Mouse (Mus musculus): ENCODE measurements around the gene Adgrg3.

Gene Adgrg3

DNA sequence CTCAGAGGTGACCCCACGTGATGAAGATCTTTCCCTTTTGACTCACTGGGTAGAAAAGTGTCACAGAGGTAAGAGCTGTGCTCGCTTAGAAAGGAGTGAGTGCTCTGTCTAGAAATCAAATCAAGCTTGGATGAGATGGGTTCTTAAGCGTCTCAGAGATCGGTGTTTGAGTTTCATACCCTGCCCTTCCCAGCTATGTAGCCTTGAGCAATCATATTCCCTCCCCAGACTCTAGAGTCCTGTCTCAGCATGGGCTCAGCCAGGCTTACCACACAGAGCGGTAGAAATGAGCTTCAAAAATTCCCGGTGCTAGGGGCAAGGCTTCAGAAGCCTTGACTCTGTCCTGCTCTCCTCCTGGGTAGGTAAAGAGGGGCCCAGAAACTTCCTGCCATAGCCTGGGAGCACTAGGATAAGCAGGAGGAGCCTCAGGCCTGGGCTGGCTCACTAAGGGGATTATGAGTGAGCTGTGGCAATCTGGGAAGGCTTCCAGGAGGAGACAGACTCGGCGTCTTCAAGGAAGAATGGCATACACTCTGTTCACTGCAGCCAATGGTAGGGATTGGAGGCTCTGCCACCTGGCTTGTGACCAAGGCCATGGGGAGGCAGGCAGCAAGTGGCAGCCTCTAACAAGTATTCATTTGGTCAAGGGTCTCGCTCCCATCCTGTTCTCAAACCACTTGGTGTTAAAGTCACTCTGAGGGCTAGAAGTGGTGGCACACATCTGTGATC, 24.3 kb upstream of the Adgrg3 start:
- no peak for DNase-seq (ENCODE audit: low read depth, low spot score)

DNA sequence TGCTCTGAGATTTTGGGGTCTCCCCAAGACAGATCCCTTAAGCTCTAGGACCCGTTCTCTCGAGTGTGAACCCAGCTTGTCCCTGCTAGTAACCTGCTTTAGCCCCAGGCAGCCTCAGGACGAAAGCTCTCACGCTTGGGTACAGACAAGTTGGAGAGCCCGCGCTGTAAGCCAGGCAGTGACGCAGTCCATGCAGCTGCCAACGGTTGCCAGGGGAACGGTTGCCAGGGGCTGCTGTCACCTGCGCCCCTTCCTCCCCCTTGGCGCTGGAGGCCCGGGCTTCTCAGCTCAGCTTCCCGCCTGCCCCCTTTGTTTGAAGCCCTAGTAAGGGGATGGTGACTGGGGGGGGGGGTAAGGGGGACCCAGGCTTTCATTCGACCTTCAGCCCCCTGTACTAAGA, 23.5 kb upstream of the Adgrg3 start:
- no peak for DNase-seq (ENCODE audit: low read depth, low spot score)

DNA sequence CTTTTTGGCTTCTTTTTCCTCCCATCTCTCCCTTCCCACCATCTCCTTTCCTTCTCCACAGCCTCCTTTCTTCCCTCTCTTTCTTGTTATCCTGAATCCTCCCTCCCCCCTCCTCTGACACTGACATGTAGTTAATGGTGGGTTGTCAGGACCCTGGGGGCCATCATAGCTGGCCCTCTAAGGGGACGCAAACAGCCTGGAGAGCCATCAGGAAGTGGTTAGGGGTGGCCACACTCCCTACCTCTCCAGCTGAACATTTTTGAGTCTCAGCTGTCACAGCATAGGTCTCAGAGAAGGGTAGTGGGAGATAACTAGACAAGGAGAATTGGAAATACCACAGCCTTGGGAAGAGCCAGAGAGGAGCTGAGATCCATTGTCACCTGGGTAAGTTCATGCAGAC, 23.0 kb upstream of the Adgrg3 start:
- DNase-seq (ENCODE audit: low read depth, low spot score): no peak

DNA sequence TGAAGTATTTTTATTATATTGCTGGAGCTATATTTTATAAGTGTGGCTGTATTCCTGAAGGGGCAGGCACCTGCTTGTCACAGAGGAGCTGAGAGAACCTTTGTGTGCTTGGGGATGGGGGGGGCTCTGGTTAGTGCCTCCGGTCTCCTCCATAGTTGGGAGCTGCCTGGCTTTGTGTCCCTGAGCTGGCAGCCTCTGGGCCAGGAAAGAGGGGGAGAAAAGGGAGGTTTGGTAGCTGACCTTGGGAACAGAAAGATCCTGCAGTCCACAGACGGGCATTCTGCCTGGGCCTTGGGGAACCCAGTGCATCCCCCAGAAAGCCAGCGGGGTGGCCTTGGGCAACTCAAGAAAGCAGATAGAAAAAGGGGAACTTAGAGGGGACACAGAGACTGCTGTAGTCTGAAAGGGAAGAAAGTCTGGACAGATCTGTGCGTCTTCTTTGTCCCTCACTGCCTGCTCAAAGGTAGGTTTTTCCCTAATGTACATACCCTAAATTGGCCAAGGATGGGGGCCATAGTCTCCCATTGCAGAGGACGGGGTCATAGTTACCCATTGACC, 22.1 kb upstream of the Adgrg3 start:
- no peak for DNase-seq (ENCODE audit: low read depth, low spot score)

DNA sequence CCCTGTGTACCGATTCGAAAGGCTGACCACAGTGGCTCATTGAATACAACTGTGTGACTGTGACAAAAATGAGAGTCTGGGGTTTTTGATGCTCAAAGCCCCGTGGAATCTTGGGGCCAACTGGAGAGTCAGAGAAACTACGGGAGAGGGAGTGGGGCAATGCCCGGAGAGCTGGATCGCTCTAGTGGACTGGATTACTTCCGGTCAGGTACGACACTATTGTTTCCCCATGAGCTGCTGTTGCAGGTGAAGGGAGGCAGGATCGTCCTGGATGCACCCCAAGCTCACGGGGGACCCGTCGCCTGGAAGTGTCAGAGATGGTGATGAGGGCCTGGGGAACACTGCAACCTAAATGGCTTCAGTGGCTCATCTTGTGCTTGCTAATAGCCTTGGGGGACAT, 21.5 kb upstream of the Adgrg3 start:
- DNase-seq (ENCODE audit: low read depth, low spot score): no peak

DNA sequence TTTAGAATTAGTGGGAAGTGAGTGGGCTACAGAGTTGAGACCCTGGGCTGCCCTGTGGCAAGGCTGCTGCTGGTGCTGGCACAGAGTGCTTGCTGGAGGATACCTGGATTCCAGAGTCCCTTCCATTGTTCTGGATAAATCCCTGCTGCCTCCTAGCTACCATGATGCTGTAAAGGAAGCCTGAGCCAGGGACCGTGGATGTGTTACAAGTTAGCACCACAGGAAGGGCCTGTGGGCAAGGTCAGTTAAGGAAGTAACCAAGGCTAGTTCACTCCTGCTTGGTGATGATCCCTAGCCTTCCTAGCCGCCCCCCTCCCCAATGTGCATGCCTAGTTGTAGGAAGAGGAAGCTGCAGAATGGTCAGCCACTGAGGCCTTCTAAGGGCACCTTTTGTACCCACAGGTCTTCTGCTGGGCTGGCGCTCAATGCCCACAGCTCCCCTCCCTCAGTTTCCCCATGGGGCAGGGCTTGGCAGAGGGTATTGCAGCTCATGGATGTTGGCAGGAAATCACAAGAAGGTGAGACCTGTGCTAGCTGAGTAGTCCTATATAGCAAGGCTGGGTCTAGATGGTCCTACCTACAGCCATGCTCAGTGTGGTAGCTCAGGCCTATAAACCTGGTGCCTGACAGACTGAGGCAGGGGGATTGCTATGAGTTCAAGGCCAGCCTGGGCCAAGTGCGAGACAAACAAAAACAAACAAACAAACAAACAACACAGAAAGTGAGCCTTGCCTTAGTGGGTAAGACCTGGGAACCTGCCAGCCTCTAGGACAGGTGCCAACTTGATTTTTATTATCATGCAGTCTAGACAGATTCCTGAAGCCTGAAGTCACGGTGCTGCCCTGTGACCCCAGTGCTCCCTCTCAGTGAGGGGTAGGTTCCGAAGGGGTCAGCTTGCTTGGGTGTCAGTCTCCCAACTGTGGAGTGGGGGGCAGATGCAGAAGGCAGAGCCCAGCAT, 20.3 kb upstream of the Adgrg3 start:
- DNase-seq (ENCODE audit: low read depth, low spot score): no peak

DNA sequence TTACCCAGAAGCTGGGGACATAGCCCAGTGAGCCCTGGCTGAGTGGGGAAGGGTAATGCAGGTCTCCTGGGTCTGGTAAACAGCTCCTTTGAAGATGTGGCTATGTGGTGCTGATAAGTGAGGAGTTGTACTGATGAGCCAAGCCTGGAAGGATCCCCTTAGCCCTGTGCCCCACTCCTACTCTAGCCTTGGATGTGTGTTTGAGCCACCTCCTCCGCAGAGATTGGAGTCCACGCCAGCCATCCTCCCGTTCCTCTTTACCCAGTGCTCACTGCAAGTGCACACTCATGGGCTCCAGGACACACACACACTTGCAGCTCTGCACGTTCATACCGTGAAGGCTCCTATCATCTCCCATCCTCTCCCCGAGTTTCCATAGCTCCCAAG, 19.6 kb upstream of the Adgrg3 start:
- no peak for DNase-seq (ENCODE audit: low read depth, low spot score)

DNA sequence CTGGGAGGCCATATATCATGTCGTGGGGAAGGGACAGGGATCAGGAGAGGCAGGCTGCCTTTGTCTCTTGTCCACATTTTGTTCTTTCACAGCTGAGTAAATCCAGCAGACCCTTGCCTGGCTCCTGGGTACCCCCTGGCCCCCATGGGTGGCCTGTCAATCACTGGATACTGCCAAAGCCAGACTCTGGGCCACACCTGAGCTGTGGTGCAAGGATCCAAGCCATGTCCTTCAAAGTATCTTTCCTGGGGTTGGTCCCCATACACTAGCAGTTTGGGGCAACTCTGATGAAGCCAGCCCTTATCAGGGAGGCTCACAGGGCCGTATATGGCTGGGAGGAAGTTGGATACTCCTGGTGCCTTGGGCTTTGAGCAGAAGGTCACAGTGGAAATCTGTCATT, 19.1 kb upstream of the Adgrg3 start:
- DNase-seq (ENCODE audit: low read depth, low spot score): no peak

DNA sequence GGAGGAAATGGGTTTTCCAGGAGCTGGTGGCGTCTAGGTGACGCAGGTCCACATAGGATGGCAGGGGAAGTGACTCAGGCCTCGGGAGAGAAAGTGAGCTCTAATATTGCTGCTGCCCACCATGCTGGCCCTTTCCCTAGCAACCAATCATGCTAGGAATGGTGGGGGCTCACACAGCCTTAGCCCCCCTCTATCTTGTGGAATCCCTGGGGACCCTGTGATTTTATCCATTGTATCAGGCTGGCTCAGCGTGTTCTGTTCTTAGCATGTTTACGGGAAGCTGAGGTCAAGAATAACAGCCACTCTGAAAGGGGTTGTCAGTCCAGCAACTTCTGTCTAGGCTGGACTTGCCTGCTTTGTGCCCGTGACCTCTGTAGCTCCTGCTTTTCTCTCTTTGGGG, 18.5 kb upstream of the Adgrg3 start:
- DNase-seq (ENCODE audit: low read depth, low spot score): no peak

DNA sequence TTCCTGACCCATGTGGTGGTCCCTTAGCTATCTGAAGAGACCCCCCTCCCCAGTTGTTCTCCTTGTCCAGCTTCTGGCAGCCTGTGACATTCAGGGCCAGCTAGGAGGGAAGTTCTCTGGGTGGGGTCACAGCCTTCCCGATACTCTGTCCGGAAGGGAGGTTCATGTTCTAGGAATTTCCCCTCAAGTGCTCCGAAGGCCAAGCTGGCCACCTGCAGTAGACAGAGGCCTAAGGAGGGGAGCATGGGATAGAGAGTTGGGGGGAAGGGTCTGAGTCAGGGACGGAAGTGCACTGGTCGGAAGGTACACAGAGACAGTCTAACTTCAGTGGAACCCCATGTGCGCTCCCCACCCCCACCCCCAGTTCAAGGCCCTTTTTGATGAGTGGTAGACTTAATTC, 17.5 kb upstream of the Adgrg3 start:
- DNase-seq (ENCODE audit: low read depth, low spot score): peak; percentile 28

DNA sequence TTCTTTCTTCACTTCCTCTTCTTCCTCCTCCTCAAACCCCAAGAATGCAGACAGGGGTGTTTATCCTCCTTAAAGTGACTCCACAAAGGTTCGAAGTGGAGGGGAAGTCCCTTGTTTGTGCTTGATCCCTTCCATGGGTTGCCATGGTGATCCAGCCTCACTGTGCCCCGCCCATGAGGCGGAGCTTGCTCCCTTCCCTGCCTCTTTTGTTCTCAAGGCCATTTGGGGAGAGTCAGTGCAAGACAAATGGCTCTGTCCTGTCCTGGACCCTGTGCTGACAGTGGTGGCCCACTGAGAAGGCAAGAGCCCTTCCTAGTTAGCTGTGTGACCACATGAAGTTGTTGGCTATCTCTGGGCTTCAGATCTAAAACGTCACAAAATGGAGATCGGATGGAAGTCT, 16.8 kb upstream of the Adgrg3 start:
- DNase-seq (ENCODE audit: low read depth, low spot score): peak; percentile 73

DNA sequence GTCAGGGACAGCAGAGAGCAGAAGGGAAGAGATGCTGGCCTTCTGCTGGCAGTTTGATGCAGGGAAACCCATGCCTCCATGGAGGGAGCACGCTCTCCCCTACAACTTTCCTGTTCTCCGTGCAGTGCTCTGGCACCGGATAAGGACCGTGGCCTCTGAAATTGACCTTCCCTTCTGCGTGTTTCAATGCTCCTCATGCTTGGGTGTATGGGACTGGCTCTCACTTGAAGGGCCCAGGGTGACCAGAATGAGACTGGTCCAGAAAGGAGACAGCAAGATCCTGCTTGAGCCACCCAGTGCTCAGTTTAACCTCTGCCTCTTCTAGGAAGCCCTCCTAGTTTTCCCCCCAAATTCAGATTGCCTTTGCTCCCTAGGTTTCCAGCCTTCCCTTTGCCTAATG, 16.3 kb upstream of the Adgrg3 start:
- DNase-seq (ENCODE audit: low read depth, low spot score): no peak

DNA sequence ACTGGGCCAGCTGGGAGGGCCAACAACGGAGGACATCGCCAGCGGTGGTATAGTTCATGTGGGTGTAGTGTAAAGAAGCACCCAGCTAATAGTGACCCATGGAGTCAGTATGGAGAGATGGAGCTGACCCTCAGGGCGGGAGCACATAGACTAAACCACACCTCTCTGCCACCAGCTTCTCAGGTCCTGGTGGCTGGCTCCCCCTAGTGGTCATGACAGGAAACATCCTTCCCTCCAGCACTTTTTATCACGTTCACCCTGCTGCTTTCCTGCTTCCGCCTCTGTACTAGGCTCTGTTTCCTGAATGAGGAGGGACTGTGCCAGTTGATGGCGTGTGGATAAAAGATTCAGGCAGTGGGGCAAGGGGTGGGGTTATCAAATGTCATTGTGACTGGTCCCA, 15.8 kb upstream of the Adgrg3 start:
- DNase-seq (ENCODE audit: low read depth, low spot score): peak; percentile 77

DNA sequence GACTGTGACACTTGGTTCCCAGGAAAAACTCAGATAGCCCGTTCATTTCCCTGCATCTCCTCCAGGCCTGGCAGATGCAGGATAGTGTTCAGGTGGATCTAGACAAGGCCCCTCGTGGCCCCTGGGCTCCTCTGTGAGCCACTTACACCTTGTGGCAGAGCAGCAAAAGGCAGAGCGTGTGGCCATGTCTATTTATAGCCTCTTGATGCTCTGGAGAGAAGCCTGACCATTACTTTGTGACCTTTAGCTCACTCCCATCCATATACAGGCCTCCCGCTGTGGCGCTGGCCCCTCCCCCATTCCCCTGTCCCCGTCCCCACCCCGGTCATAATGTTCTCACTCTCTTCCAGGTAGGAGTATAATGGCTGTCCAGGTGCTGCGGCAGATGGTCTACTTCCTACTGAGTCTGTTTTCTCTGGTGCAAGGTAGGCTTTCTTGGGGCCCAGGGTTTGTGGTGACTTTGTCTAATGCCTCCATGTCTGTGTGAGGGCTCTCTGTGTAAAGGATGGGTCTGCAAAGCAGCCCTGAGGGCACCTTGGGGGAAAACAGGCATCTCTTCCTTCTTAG, 15.3 kb upstream of the Adgrg3 start:
- DNase-seq (ENCODE audit: low read depth, low spot score): no peak

DNA sequence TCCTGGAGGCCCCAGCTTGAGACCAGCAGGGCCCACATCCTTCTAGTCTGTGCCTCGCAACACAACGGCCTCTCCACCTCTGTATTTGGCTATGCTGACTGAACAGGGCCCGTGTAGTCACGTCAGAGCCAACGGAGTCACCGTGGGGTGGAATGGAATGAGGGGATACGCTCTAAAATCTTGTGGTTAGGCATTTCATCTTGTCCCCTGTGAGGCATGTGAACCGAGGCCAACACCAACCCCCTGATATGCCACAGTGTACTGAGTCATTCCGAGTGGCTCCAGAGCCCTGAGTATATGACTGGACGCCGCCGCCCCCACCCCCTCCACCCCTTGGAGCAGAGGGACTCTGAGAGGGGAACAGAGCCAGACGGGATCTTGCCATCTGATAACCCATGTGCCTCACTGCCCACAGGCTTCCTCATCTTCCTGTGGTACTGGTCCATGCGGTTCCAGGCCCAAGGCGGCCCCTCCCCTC, 5.0 kb upstream of the Adgrg3 start:
- DNase-seq (ENCODE audit: low read depth, low spot score): peak; percentile 22

DNA sequence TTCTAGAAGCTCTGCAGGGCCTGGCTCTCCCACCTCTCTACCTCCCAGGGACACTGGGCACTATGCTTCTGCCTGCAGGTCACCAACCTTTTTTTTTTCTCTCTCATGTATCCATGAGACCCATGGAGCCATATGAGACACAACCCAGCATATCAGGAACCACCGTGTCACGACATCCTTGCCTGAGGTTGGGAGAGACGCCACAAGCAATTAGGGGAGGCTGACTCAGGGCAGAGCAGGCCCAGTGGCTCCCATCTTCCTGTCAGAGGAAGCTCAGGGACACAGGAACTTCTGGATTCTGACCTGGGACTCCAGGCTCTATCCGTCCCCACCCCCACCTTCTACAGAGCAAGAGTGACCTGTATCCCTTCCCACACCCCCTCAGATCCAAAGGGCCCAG, 1.6 kb upstream of the Adgrg3 start:
- DNase-seq (ENCODE audit: low read depth, low spot score): no peak

DNA sequence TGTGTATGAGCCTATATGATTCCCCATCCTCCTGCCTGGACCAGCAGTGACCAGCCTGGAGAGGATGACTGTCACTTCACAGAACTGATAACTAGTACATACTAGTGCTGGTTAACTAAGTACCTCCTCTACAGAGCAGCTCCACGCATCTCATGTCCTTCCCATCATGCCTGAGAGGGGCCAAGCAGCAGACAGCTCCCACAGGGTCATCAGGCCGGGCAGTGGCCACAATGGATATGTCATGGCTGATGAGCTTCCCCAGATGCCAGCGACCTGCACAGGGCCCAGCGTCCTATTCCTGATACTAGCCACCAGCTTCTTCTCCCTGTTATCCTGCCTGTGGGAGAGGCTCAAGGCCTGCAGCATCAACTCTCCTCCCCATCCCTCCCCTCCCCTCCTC, 808 bp upstream of the Adgrg3 start:
- no peak for DNase-seq (ENCODE audit: low read depth, low spot score)

DNA sequence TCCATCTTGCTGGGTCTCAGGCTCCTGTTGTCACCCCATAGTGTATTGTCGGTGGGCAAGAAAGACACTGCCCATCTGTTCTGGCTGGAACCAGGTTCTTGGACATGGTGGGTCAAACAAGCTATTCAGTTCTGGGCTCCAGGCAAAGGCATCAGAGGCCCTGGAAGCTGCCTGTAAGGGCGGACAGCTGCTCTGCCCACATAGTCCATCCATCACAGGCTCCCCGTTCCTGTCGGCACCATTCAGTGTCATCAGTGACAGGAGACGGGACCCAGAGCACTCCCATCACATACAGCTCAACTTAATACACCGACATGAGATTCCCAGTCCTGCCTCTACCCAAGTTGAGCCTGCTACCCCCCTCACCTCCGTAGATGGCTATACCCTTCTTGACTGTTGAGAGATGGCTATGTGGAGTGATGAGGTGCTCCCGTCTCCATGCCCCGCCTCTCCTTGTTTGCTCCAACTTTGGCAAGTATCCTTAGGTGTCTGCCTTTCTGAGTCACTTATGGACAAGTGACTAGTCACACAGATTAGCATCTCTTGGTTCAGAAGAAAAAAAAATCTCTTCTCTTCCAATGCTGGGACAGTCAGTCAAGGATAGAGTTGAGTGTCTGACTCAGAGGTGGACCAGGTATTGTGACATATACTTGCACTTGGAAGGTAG, 610 bp downstream of the Adgrg3 start:
- no peak for DNase-seq (ENCODE audit: low read depth, low spot score)

DNA sequence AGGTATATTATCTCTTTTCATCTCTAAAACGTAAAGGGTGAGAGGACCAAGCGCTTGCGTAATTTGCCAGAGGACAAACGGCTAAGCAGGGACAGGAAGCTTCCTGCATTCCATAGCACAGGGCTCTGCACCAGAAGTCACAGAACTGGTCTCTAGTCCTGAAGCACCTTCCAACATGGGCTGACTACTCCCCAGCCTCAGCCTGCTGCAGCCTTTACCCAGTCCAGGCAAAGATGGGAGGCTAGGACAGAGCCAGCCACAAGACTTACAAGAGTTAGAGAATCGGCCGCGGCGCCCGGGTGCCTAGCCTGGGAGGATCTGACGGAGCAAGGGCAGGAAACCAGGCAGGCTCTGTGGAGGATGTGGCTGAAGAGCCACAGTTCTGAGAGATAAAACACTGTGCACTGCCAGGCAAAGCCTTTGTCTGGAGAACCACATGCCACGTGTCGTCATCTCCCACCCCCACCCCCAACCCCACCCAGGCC, 2.8 kb downstream of the Adgrg3 start:
- DNase-seq (ENCODE audit: low read depth, low spot score): peak; percentile 75

DNA sequence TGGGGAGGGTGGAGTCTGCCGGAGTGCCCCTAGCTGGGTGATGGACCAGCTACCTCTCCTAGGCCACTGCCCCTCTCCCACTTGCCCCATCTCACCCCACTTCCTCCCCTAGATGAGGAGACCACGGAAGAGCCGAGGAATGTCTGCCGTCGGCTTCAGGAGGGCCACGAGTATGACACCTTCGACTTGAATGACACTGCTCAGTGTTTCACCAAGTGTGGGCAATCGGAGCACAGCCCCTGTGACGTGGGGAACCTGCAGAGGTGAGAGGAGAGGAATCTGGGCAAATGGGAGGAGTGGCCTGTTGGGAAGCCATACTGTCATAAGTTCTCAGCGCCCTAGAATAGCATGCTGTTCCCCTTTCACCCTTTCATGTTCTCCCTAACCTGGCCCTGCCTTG, 3.3 kb downstream of the Adgrg3 start:
- DNase-seq (ENCODE audit: low read depth, low spot score): peak; percentile 61

DNA sequence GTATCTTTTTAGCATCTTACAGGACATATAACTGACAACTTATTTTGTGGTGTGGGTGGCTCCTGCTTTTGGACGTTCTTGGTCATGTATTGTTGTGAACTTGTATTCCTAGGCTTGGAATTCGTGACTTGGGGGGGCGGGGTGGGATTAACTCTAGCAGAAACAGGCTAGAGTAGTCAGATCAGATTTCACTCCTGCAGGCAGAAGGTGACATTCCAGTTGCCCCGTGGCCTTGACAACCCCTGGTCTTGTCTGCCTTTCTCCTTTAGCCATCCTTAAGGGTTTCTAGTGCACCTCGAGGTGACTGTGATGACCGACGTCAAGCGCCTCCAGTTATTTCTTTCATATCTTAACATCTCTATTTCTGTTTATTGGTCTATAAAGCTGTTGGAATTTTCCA, 5.7 kb downstream of the Adgrg3 start:
- no peak for DNase-seq (ENCODE audit: low read depth, low spot score)

DNA sequence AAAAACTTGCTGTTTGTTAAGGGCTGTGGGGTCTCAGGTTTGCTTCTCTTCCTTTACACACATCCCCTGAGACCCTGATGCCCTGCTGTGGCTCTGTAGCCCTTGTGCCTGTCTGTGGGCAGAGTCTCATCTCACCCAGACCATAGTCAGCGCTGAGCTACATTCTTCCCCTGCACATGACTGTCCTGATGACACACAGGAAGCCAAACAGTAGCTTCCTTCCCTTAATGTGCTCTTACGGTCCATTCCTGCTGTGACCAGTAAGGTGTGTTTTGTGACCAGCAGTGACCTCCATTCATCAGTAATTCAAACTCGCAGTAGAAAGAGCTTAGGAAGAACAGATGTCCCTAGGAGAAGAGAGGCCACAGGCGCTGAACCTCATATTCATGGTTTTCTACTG, 6.9 kb downstream of the Adgrg3 start:
- no peak for DNase-seq (ENCODE audit: low read depth, low spot score)
